Mouse (Mus musculus) large intestine, adult 2 months (tissue): ENCODE measurements around the gene Ash1l. TPM values are rescaled to one million over a fixed set of nuclear protein-coding genes. Genes with fewer than 3 reads are reported as not detected.
"Not testable (repeated sequence)": the region's sequence is repeated elsewhere in the genome, so short reads cannot be mapped to it uniquely, and the experiment has no call there.

Source experiments
- DNase-seq: peaks from one replicate; pipeline ENCODE4 v3.0.0-alpha.2; 2012; ENCODE audit warnings: low read depth, low spot score
- WGBS: fragments of 180-500 bp; shearing (Covaris S2); methylation state at CpG from one replicate; pipeline ENCODE4 v1.1.7; 2018; 5-methylcytosine and 5-hydroxymethylcytosine counted together
- polyA plus RNA-seq: library from polyadenylated mRNA; depleted of rRNA; stranded (reverse); fragments of >200 nt; gene quantifications from 2 replicates; pipeline ENCODE4 v1.2.3, GENCODE M21; 2012

Ash1l gene
- polyA plus RNA-seq, 1 experiment = 3.8 TPM

- WGBS = under 1% methylated on average over 5 of the region's 5 CpGs
- no peak for DNase-seq
Observed at GRCm38 (mm10) chr3:88951327-88951800, 942 bp downstream of the Ash1l start.

GRCm38 (mm10) chr3:88953246-88953645 lies 2.8 kb downstream of the Ash1l start:
- no peak for DNase-seq
- 36% methylated on average over 4 of the region's 4 CpGs for WGBS

DNA sequence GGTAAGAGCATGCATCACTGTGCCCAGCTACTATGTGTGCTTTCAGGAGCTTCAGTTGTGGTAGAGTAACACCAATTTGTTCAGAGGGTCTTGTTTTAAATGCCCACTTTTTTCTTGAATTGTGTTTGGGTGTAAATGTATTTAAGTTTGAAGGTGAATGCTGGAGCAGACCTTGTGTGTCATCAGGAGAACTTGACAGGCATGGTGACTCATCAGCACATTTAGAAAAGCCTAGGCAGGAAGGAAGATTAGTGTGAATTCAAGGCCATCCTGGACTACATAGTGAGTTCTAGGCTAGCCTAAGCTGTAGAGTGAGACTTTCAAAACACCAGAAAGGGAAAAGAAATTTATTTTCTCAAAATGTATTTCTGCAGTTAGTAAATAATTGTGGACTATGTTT lies 3.3 kb downstream of the Ash1l start:
- DNase-seq = no peak

DNA sequence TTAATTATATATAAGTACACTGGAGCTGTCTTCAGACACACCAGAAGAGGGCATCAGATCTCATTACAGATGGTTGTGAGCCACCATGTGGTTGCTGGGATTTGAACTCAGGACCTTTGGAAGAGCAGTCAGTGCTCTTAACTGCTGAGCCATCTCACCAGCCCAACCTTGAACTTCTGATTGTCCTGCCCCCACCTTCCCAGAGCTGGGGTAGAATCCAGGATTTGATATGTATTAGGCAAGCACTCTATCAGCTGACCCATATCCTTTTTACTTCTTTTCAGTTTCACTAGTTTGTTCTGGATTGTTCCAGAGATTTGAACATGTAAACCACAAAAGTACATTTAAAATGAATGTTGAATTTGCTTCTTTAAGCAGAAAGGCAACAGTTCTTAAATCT lies 12.8 kb downstream of the Ash1l start:
- not testable (repeated sequence) for DNase-seq

DNA sequence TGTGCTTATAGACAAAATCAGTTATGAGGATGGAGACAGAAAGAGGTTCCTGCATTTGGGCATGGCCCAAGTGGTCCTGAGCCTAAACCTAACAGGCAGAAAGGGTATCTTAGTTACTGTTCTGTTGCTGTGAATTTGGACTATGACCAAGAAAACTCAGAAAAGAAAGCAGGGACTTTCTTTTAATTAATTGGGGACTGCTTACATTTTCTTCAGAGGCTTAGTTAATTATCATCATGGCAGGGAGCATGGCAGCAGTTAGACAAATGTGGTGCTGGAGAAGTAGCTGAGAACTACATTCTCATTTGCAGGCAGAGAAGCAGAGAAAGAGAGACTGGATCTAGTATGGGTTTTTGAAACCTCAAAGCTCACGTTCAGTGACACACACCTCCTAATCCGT lies 24.6 kb downstream of the Ash1l start:
- 96% methylated on average over 2 of the region's 2 CpGs for WGBS
- DNase-seq = no peak

GRCm38 (mm10) chr3:88981206-88982010 lies 31.0 kb downstream of the Ash1l start:
- no peak for DNase-seq
- 88% methylated on average over 8 of the region's 8 CpGs for WGBS

GRCm38 (mm10) chr3:88983921-88984381 lies 33.5 kb downstream of the Ash1l start:
- 50% methylated on average over 4 of the region's 4 CpGs for WGBS
- DNase-seq = no peak

DNA sequence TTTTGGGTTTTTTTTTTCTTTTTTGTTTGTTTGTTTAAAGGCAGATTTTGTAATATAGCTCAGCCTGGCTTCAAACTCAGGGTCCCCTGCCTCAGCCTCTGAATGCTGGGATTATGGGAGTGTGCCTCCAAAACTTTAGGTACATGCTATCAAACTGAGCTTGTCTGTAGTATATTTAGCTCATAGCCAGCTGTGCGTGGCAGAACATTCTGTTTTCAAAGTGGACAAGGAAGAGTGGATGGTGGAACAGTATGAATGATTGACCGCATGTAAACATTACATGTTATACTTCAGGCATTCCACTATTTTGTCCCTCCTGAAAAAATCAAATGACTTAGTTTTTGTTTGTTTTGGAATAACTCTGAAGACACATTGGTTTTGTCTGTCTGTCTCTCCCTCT lies 42.4 kb downstream of the Ash1l start:
- DNase-seq = no peak
- 64% methylated on average over 2 of the region's 2 CpGs for WGBS

GRCm38 (mm10) chr3:89001536-89001935 lies 51.1 kb downstream of the Ash1l start:
- no peak for DNase-seq
- WGBS = 94% methylated on average over 7 of the region's 7 CpGs

- WGBS = 94% methylated on average over 5 of the region's 5 CpGs
- DNase-seq = not testable (repeated sequence)
Observed at GRCm38 (mm10) chr3:89030896-89031295, 80.5 kb downstream of the Ash1l start.

GRCm38 (mm10) chr3:89043359-89043758 lies 92.9 kb downstream of the Ash1l start:
- DNase-seq = no peak
- WGBS = 95% methylated on average over 4 of the region's 4 CpGs

DNA sequence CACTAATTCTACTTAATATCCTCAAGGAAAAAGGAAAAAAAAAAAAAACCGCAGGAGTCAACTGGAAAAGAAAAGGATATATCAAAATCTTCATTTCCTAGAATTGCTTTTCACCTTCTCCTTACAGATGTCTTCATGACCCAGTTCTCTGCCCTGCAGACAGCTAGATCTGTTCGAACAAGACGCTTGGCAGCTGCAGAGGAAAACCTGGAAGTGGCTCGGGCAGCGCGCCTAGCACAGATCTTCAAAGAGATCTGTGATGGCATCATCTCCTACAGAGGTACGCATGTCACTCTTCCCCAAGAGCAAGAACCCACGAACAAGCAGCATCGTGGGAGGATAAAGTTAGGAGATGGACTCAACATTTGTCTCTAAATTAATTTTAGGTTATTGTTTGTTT lies 107.9 kb downstream of the Ash1l start:
- DNase-seq = no peak
- 93% methylated on average over 9 of the region's 9 CpGs for WGBS

DNA sequence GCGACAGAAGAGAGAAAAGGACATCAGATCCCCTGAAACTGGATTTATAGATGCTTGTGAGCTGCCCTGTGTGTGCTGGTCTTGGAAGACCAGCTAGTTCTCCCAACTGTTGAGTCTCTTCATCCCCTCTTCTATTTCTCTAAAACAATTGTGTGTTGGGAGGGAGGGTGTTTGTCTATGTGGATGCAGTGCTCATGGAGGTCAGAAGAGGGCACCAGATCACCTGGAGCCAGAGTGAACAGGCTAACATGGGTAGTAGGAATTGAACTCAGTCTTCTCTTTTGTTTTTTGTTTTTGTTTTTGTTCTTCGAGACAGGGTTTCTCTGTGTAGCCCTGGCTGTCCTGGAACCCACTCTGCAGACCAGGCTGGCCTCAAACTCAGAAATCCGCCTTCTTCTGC lies 108.4 kb downstream of the Ash1l start:
- peak; percentile 1 for DNase-seq
- 87% methylated on average over 3 of the region's 3 CpGs for WGBS

- DNase-seq = no peak
Observed at GRCm38 (mm10) chr3:89061696-89062095, 111.3 kb downstream of the Ash1l start.

GRCm38 (mm10) chr3:89067265-89067664 lies 116.8 kb downstream of the Ash1l start:
- DNase-seq = no peak

More at GRCm38 (mm10) chr3:89061696-89062095, 111.3 kb downstream of the Ash1l start:
- 92% methylated on average over 3 of the region's 3 CpGs for WGBS

DNA sequence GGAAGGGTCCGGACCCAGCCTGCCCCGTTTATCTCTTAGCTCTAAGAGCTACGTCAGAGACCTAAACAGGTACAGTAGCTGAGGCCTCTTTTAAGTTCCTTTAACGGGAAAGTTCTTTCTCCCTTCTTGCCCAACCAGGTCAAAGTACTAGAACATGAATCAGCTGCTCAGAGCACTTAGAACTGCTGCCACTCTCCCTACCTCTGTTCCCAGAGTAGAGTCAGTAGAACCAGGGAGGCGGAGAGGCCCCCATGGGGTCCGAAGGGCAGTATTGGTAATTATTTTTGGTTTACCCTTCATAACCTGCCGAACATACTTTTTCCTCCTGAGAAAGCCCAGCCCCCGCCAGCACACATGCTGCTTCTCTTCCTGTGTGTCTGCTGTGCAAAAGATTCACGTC lies 127.0 kb downstream of the Ash1l start:
- DNase-seq = no peak

DNA sequence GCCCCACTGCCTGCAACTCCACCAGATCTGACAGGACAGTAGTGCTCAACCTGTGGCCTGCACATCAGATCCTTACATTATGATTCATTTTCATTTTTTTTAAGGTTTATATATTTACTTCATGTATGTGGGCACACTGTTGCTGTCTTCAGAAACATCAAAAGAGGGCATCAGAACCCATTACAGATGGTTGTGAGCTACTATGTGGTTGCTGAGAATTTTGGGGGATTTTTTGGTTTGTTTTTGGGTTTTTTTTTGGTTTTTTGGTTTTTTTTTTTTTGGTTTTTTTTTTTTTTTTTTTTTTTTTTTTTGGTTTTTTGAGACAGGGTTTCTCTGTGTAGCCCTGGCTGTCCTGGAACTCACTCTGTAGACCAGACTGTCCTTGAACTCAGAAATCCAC lies 131.9 kb downstream of the Ash1l start:
- DNase-seq = not testable (repeated sequence)

More for the DNA sequence above, 127.0 kb downstream of the Ash1l start:
- 78% methylated on average over 9 of the region's 9 CpGs for WGBS

DNA sequence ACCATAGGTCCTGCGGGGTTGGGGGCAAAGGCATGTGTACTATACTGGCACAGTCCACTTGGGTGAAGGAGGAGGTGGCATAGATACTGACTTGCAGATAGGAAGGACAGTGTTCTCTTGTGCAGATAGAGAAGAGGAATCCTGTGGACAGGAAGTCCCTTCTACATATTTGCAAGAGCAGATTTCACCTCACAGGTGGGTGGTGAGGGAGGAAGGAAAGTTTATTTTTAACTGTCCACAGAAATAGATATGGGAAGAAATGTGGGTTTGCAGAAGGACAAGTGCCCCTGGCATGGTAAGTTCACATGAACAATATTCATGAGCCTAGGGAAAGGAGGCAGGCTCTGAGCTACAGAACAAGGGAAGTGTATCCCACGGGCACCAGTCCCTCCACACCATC lies 133.7 kb downstream of the Ash1l start:
- WGBS = 58% methylated on average over 2 of the region's 2 CpGs

DNA sequence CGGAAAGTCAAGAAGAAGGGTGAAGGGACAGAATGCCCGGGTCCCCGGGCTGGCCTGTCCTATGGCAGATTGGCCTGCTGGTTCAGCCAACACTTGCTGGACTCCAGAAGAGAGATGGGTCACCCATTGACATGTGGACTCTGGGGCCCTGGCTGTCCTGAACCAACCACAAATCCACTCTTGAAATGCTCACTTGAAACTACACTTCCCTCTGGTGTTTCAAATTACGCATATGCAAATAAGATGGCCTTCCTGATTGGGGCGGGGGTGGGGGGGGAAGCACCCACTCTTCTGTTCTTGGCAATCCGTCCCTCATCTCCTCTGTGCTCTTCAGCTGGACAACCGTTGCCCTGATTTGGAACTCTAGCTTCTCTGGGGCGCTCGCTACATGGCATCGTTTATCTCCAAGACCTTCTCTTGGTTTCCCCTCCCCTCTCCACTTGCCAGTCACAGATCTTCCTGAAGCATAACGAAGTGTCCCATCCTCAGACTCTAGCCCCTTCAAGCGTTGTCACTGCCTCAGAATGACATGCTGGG lies 134.3 kb downstream of the Ash1l start:
- 82% methylated on average over 12 of the region's 12 CpGs for WGBS
- no peak for DNase-seq

More for the DNA sequence above, 133.7 kb downstream of the Ash1l start:
- no peak for DNase-seq

- DNase-seq = peak; percentile 58
- 31% methylated on average over 21 of the region's 21 CpGs for WGBS
Observed at GRCm38 (mm10) chr3:89087338-89088110, 137.1 kb downstream of the Ash1l start.

- 42% methylated on average over 14 of the region's 14 CpGs for WGBS
- DNase-seq = no peak
Observed at GRCm38 (mm10) chr3:89088974-89089373, 138.6 kb downstream of the Ash1l start.
